Mouse (Mus musculus): ENCODE results near the gene Ccdc78. TPM values are rescaled to one million over a fixed set of nuclear protein-coding genes. Genes with fewer than 3 reads are reported as not detected.

Ccdc78 gene
- total RNA-seq, 4 experiments from 2014 or later, result 0.15 TPM; not detected in 3

DNA sequence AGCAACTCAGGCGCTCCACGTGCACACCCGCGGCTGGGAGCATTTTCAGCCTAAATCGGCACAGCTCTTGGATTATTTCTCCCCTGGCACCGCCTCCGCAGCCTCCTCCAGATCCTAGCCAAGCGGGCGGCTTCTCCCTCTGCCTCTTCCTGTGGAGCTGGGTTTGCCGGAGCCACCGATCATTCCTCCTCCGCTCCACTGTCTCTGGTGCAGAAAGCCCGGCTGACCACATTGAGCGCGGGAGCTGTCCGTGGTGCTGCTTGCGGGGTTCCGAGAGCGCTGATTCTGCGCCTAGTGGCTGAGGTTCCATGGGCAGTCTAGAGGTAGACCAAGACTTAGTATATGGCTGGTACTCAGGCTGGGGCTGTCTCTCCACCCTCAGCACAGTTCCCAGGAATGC is 27.1 kb downstream of the Ccdc78 start:
- DNase-seq, result peak; percentile 70

DNA sequence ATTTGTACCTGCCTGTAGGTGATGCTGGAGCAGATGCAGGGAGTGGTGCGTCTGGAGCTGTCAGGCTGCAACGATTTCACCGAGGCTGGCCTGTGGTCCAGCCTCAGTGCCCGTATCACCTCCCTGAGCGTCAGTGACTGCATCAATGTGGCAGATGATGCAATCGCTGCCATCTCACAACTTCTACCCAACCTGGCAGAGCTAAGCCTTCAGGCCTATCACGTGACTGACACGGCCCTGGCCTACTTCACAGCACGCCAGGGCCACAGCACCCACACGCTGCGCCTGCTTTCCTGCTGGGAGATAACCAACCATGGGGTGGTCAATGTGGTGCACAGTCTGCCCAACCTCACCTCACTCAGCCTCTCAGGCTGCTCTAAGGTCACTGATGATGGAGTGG is 31.3 kb downstream of the Ccdc78 start:
- no peak for DNase-seq

DNA sequence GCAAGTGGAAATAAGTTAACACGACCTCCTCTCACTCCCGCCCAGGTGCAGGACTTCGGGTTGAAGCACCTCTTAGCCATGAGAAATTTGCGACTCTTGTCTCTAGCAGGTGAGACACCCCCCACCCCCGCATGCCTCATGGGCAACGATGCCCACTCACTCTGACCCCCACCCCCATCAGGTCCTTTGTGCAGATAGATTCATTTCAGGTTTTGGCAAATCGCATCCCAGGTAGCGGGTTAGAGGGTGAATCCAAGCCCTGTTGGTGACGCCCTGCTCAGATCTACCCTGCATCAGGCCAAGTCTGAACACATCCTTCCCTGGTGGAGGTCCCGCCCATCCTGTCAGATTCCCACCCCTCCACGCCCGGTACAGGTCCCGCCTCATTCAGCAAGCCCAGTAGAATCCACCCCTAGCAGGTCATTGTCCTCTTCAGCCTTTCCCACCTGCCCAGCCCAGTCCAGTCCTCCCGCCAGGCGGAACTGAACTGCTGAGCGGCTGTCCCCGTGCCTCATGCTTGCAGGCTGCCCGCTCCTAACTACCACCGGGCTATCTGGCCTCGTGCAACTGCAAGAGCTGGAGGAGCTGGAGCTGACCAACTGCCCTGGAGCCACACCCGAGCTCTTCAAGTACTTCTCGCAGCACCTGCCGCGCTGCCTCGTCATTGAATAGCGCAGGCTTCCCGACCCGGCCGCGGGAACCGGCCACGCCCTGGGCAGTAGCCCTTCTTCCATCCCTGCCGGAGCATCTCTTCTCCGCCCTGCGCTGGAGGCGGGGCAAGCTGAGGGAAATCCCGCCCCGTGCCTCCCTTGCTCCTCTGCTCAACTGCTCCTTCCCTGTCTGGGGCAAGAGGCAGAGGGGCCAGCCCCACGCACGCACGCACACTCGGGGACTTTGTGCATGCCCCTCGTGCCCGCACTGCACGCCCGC is 32.7 kb downstream of the Ccdc78 start:
- DNase-seq, result no peak

DNA sequence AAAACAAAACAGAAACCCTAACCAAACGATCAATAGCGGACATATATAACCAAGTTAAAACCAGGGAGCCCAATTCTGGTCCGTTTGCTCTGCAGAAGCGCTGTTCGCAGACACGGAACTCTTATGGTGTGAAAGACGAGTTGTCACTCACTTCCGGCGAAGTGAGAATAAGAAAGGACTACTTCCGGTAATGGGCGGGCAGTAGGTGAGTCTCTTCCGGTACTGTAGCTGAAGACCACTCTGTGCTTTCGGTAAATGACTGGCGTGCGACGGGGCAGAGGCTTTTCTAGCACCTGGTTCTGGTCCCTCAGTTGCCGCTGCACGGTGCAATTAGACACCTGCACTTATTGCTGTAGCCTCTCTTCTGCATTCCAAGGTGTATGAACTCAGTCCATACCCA is 37.1 kb downstream of the Ccdc78 start, which contains the start of gene Wdr24:
Gene Wdr24 (plus strand): TSS at position 176 of the 400 bp plus-strand sequence.
- peak; percentile 65 for DNase-seq

DNA sequence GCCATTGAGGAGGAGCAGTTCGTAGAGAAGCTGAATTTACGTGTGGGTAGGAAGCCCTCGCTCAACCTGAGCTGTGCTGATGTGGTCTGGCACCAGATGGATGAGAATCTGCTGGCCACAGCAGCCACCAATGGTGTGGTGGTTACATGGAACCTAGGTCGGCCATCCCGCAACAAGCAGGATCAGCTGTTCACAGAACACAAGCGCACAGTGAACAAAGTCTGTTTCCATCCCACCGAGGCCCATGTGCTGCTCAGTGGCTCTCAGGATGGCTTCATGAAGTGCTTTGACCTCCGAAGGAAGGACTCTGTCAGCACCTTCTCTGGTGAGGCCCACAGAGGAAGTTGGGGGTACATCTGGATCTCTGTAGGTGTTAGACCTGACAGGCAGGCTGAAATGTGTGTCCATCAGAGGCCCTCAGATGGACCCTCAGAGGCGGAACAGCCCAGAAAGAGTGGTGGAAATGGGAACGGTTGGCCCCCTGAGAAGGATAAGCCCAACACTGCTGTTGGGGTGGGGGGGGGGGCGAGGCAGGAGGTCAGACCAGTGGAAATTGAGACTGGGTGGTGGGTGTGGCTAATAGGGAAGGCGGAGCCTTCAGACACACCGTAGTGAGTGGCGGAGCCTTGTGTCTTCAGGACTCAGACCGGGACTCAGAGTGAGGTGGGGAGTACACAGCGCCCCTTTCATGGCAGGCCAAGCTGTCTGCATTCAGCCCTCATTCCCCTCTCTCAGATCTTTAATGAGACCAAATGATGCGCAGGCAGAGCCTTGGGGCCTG is 38.2 kb downstream of the Ccdc78 start:
- DNase-seq, result no peak

DNA sequence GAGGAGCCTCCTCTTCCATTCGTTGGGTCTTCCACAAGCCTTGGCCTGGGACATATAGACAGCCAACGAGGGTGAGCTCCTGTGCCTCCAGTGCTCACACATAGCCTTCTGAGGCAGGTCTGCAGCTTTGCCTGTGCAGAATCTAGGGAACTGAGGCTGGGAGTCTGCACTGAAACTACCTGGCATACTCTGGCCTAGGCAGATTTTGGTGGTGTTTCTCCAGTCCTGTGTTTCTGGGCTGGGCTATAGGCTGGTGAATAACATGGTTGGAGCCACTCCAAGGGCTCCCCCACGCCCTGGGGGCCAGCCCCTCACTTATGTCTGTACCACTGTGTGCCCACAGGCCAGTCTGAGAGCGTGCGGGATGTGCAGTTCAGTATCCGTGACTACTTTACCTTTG is 38.9 kb downstream of the Ccdc78 start:
- no peak for DNase-seq

DNA sequence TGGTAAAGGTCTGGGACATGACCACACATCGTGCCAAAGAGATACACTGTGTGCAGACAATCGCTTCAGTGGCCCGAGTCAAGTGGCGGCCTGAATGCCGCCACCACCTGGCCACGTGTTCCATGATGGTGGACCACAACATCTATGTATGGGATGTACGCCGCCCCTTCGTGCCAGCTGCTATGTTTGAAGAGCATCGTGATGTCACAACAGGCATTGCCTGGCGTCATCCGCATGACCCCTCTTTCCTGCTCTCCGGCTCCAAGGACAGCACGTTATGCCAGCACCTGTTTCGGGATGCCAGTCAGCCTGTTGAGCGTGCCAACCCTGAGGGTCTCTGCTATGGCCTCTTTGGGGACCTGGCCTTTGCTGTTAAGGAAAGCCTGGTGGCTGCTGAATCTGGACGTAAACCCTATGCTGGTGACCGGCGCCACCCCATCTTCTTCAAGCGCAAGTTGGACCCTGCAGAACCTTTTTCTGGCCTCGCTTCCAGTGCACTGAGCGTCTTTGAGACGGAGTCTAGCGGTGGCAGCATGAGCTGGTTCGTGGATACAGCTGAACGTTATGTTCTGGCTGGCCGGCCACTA is 39.7 kb downstream of the Ccdc78 start:
- no peak for DNase-seq

DNA sequence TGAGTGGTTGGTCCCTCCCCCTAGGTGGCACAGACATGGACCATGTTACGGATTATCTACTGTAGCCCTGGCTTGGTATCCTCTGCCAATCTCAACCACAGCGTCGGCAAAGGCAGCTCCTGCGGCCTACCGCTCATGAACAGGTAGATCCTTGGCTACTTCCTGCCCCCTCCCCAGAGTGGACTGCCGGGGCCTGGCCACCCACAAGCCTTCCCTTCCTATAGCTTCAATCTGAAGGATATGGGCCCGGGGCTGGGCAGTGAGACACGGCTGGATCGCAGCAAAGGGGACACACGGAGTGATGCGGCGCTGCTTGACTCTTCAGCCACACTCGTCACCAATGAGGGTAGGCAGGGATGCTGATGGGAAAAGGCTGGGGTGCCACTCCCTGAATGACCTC is 40.6 kb downstream of the Ccdc78 start:
- no peak for DNase-seq

DNA sequence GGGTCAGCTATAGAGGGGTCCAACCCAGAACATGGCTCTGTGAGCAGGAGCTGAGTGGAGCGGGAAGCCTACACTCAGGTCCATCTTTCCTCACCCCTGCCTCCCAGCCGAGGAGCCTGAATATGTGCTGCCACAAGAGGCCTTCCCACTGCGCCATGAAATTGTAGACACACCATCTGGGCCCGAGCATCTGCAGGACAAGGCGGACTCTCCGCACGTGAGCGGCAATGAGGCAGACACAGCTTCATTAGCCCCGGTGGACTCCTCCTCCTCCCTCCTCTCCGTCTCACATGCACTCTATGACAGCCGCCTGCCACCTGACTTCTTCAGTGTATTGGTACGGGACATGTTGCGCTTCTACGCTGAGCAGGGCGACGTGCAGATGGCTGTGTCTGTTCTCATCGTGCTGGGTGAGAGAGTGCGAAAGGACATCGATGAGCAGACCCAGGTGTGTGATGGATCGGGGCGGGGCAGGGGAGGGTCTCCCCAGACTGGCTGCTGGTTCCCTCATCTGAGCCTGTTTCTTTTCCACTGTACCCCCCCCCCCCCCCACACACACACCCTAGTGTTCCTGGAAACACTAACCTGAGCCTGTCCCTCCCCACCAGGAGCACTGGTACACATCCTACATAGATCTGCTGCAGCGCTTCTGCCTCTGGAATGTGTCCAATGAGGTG is 41.3 kb downstream of the Ccdc78 start:
- DNase-seq, result no peak

DNA sequence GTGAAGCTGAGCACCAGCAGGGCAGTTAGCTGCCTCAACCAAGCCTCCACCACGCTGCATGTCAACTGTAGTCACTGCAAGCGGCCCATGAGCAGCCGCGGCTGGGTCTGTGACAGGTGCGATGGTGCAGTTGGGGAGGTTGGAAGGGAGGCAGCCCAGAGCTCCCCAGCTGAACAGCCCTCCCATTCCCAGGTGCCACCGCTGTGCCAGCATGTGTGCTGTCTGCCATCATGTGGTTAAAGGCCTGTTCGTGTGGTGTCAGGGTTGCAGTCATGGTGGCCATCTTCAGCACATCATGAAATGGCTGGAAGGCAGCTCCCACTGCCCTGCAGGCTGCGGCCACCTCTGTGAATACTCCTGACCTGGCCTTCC is 41.8 kb downstream of the Ccdc78 start:
- DNase-seq, result no peak

DNA sequence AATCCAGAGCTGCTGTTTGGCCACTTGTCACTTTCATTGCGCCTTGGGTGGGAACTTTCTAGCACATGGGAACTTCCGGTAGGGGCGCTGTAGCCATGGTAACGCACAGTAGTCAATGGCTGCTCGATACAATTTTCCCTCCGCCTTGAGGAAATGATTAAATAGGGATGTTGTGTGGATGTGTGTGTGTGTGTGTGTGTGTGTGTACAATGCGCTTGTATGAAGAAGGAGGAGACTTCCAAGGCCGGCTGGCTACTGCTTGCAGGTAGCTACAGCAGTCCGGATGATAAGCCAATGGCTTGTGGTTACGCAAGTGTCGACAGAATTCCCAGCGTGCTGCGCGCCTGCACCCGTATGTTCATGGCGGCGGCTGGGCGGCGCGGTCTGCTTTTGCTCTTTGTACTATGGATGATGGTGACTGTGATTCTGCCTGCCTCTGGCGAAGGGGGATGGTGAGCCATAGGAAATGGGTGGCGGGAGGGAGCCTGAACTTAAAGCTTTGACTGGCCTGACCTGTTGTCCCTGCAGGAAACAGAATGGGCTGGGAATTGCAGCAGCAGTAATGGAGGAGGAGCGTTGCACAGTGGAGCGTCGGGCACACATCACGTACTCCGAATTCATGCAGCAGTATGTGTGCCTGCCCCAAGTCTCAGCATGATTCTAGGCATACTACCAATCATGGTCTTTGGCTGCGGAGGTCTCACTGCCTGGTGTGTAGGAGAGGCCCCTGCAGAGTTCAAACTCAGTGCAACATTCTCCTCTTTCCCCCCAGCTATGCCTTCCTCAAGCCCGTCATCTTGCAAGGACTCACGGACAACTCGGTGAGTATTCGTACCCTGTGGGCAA is 42.6 kb downstream of the Ccdc78 start, which contains the start of gene Jmjd8:
Gene Jmjd8 (plus strand): TSS at position 156 of the 846 bp plus-strand sequence.
- DNase-seq, result peak; percentile 72

DNA sequence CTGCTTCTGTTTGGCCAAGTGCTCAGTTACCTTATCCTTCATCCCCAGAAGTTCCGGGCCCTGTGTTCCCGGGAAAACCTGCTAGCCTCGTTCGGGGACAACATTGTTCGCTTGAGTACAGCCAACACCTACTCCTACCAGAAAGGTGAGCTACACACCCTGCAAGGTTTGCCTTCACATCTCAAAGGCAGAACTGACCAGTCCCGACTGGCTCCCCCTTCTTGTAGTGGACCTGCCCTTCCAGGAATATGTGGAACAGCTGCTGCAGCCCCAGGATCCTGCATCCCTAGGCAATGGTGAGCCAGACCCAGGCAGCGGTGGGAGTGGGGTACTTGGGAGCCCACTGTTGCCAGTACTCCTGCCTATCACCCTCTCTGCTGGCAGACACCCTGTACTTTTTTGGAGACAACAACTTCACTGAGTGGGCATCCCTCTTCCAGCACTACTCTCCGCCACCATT is 43.2 kb downstream of the Ccdc78 start:
- DNase-seq, result no peak

DNA sequence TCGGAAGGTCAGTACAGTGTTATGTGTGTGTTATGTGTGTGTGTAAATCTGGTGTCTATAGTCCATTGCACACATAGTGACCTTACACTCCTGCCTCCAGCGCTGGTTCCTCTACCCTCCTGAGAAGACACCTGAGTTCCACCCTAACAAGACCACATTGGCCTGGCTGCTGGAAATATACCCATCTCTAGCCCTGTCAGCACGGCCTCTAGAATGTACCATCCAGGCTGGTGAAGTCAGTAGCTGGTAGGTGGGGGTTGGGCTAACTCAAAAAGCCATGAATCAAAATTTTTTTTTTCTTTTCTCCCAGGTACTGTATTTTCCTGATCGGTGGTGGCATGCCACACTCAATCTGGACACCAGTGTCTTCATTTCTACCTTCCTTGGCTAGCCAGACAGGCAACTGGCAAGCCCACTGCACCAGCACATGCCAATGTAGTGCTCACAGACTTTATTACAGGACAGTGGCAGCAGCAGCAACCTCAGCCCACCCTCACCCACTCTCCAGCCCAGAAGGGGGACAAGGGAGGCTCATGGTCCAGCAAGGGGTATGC is 43.9 kb downstream of the Ccdc78 start:
- DNase-seq, result no peak

DNA sequence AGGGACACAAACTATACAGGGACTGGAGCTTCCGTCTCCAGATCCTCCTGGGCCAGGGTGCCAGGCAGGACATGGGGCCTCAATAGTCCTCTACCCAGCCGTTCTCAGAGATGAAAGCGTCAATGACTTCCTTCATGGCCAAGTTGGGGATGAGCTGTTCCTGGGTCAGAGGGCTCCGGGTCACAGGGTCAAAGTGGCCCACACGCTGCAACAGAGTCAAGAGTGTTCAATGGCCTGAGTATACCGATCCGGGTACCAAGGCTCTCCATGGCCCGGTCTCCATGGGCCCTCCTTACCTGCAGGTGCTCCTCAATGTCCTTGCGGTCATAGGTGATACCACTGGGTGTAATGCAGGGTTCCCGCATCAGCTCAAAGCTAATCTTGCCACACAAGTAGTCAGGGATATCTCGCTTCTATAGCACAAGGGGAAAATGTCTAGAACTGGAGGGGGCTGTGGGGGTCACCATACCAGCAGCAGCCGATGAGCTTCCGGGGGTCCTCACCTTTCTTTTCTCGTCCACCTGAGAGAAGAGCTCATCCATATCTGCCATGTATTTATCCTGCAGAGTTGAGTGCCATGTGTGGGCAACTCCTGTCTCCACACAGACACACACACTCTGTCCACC is 44.5 kb downstream of the Ccdc78 start:
- no peak for DNase-seq

DNA sequence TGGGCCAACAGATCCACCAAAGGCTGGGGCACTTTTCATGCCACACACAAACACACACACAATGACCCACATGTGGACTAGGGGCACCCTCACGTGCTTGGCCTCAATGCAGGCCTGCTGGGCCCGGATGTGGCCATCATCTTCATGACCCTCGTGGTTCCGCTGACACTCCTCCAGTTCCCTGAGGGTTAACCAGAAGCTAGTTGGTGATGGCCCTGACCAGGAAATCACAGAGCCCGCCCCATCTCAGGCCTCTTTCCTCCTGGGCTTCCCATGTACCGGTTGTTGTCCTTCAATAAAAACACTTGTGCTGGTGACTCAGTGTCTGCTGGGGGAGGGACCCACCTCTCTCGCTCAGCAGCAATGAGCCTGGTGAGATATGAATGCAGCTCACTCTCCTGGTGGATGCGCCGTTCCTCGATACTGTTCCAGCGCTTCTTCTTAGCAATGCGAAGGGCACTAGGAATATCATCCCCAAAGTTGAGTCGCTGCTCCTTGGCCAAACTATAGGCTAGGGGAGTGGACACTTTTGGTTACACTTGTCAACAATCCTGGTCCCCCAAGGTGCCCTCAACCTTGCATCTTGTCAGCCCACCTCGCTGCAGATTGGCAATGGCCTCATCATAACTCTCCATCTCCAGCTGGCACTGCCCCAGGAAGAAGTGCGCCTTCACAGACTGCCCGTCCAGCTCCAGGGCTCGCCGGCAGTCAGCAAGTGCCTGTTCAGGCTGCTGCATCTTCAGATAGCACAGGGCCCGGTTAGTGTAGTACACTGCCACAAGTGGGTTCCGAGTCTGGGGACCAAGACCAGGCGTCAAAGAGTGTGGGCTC is 45.3 kb downstream of the Ccdc78 start:
- DNase-seq, result peak; percentile 81

DNA sequence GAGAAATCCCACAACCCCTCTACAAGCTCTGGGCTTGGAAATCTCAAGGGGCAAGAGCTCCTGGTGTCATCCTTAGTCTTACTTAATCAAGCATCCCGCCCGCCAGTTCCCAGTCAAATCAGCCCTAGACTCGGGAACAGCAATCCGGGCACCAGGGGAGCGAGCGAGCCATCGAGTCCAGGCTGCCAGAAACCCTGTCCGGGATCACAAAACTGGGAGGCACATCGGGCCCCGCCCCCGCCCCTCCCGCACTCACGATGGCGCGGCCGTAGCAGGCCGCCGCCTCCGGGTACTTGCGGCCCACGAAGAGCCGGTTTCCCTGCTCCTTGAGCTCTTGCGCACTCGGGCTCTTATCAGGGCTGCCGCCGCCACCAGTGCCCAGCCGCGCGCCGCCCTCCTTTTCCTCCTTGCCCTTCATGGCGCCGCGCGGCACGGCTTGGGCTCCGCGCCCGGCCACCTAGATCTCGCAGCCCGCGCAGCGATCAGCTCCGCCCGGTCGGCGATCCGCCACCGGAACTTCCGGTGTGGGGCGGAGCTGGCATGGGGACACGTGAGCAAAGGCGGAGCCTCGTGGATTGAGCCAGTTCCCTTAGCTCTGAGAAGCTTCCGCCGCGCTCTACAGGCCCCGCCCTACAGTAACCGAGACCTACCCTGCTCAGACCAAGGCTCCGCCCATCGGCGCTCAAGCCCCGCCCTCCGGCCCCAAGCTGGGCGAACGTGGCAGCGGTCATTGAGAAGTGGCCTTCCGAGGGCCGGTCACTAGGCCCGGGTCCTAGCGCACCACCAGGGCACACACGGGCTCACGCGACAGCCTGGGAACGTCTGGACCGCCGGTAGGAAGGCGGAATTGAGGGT is 46.3 kb downstream of the Ccdc78 start:
- DNase-seq, result peak; percentile 99

DNA sequence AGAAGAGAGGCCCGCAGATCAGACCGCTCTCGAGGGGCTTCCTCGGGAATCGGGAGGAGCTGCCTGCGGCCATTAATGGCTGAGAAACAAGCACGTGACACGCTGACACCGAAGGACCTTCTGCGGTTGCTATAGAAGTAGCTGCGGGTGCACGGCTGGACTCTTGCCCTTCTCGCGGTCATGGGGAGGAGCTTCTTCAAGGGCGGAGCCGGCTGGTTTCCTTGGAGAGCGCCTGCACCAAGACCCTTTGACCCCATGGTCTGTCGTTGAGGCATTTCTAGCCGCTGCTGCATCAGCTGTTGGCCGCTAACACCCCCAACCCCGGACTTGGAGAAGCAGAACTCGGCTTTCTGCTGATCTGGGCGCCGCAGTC is 46.9 kb downstream of the Ccdc78 start, which contains the start of gene Stub1:
Gene Stub1 (minus strand): TSS at position 114 of the 373 bp plus-strand sequence.
- DNase-seq, result peak; percentile 96

DNA sequence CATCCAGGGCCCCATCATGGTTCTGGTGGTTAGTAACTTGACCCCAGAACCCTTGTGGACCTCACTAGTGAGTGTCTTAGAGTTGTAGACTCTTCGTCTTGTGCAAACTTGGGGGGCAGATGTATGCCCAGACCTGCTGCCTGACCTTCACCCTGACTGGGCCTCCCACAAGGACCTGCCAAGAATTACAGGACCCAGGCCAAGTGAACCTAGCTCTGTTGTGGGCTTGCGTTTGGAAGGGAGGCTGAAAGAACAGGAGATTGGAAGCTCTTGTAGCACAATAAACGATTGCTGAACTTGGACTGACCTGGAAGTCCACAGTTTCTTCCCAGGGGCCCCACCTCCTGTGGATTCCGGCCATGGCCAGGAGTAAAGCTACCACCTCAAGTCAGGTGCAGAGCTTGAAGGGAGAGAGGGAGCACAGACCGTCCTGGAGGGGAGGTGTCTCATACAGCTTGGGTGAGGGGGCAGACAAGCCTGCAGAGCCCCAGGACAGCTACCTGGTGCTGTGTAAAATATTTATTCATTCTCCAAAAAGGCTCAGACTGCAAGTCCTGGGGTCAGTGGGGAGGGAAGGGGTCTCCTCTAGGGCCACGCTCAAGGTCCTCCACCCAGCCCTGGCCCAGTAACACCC is 47.7 kb downstream of the Ccdc78 start:
- DNase-seq, result no peak
